Mouse (Mus musculus) kidney, embryonic 14.5 days (tissue): ENCODE results near the gene Txlna. TPM values are rescaled to one million over a fixed set of nuclear protein-coding genes. Genes with fewer than 3 reads are reported as not detected.

Experiments
- ATAC-seq: fragments of 200-750 bp; cut with Nextera tagmentation; 2 replicates; pipeline ENCODE4 v1.8.0; 2017; ENCODE audit warnings: moderate number of reproducible peaks, mild to moderate bottlenecking, moderate TSS enrichment, moderate library complexity; ENCODE audit not compliant: low FRiP score, low TSS enrichment
- H3K27ac ChIP-seq: fragments of 300-500 bp; sonication (generic); 2 replicates; pipeline ENCODE4 v1.5.1; 2014; ENCODE audit warnings: low read depth, mild to moderate bottlenecking, low read length, moderate library complexity, mixed read lengths
- H3K27me3 ChIP-seq: fragments of 300-500 bp; sonication (generic); 2 replicates; pipeline ENCODE4 v1.6.1; 2014; ENCODE audit warnings: mild to moderate bottlenecking, low read length; ENCODE audit not compliant: control insufficient read depth, insufficient read depth
- H3K36me3 ChIP-seq: fragments of 300-500 bp; sonication (generic); 2 replicates; pipeline ENCODE4 v1.6.1; 2014; ENCODE audit warnings: low read length, mixed read lengths; ENCODE audit not compliant: control insufficient read depth, insufficient read depth
- H3K4me1 ChIP-seq: fragments of 300-500 bp; sonication (generic); 2 replicates; pipeline ENCODE4 v1.6.1; 2014; ENCODE audit warnings: low read length, mixed read lengths; ENCODE audit not compliant: control insufficient read depth, insufficient read depth
- H3K4me2 ChIP-seq: fragments of 300-500 bp; sonication (generic); replicated peaks from 2 replicates; pipeline ENCODE4 v1.6.1; 2014; ENCODE audit warnings: low read depth, mild to moderate bottlenecking, low read length
- H3K4me3 ChIP-seq: fragments of 300-500 bp; sonication (generic); 2 replicates; pipeline ENCODE4 v1.5.1; 2014; ENCODE audit warnings: mild to moderate bottlenecking, low read length
- H3K9ac ChIP-seq: fragments of 300-500 bp; sonication (generic); 2 replicates; pipeline ENCODE4 v1.6.1; 2014; ENCODE audit warnings: low read depth, mild to moderate bottlenecking, low read length, moderate library complexity
- H3K9me3 ChIP-seq: fragments of 300-500 bp; sonication (generic); 2 replicates; pipeline ENCODE4 v1.6.1; 2016; ENCODE audit warnings: low read length; ENCODE audit not compliant: control insufficient read depth
- WGBS: fragments of 180-500 bp; shearing (Covaris S2); extraction: QIAGEN DNeasy Blood & Tissue Kit; methylation state at CpG from one replicate; pipeline ENCODE4 v1.1.7; 2014; 5-methylcytosine and 5-hydroxymethylcytosine counted together
- polyA plus RNA-seq: library from polyadenylated mRNA; unstranded; fragments of >200 nt; fragmentation: Nextera tagmentation; extraction: Ambion mirVana; gene quantifications from 2 replicates; pipeline ENCODE4 v1.2.1, GENCODE M21; 2014

Gene Txlna
- polyA plus RNA-seq, 1 experiment from 2014 or later, result 103 TPM

- Histone ChIP-seq H3K27me3 (no peaks in the 10 kb centered on the region), H3K9ac (no peak within 1 kb of the TSS), H3K36me3 (peaks cover 22% of the 10 kb centered on the region), H3K4me1 (peaks cover 8% of the 10 kb centered on the region; the same call in 1 of the 2 replicates), H3K27ac (no peak within 1 kb of the TSS), H3K9me3 (no peaks in the 10 kb centered on the region), H3K4me2 (no peak within 1 kb of the TSS), H3K4me3 (no peak within 1 kb of the TSS)
- ATAC-seq, result no peak
- 87% methylated on average over 6 of the region's 6 CpGs for WGBS
Observed at GRCm38 (mm10) chr4:129614093-129614492, 26.8 kb downstream of the Txlna start, which contains the start of gene Dcdc2b. Gene Dcdc2b, minus strand, starts transcription at chr4:129614257.

DNA sequence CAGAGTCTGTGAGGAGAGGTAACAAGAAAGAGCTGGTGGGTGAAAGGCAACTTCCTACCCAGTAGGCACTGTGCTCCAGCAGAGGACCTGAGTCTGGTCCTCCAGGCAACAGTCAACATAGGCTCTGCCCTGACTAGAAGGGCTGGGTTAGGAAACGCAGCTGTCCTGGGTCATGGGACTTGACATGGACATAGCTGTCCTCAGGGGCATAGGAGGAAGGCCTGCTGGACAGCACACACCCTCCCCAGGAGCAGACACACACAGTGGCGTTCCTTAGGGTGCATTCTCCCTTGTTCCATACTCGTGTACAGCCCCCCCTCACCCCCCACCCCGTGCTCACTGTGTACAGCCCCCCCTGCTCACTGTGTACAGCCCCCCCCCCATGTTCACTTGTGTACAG is 30.4 kb downstream of the Txlna start:
- peaks cover 28% of the 10 kb centered on the region for H3K36me3 ChIP-seq
- no peaks in the 10 kb centered on the region for H3K27me3 ChIP-seq
- no peaks in the 10 kb centered on the region for H3K9me3 ChIP-seq
- no peaks in the 10 kb centered on the region for H3K4me1 ChIP-seq
- H3K9ac ChIP-seq, result no peak overlapping the region
- no peak overlapping the region for H3K4me2 ChIP-seq
- H3K4me3 ChIP-seq, result no peak overlapping the region
- H3K27ac ChIP-seq, result no peak overlapping the region
- ATAC-seq, result no peak
- 78% methylated on average over 4 of the region's 4 CpGs for WGBS

- Histone ChIP-seq H3K4me2 (no peak overlapping the region), H3K36me3 (peaks cover 32% of the 10 kb centered on the region), H3K9ac (no peak overlapping the region), H3K4me3 (no peak overlapping the region), H3K9me3 (no peaks in the 10 kb centered on the region), H3K4me1 (no peaks in the 10 kb centered on the region), H3K27me3 (no peaks in the 10 kb centered on the region), H3K27ac (no peak overlapping the region)
- 68% methylated on average over 4 of the region's 4 CpGs for WGBS
- ATAC-seq, result no peak
Observed at GRCm38 (mm10) chr4:129610026-129610425, 30.8 kb downstream of the Txlna start.

DNA sequence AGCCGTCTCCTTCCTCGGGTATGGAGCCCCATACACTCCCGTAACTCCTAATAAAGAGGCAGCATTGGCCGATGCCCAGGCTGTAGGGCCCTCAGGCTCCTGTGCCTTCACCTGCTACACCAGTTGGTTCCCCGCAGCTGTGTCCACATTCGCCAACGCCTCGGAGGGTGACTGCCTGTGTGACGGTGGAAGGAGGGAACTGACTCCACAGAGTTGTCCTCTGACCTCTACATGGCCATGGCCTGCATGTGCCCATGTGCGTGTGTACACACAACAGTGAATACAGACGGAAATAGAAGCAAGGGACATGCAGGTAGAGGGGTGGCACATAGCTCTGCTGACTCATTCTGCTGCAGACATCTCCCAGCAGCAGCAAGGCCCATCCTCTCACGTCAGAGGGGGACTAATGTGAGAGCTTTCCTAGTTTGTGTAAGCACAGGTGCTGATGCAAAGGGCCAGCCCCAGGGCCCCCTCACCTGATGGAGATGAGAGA is 31.7 kb downstream of the Txlna start:
- H3K27ac ChIP-seq, result no peak overlapping the region

GRCm38 (mm10) chr4:129608426-129609025 is 32.3 kb downstream of the Txlna start:
- no peak overlapping the region for H3K4me3 ChIP-seq
- H3K27ac ChIP-seq, result no peak overlapping the region
- peak; percentile 79 for ATAC-seq
- no peaks in the 10 kb centered on the region for H3K9me3 ChIP-seq
- no peaks in the 10 kb centered on the region for H3K4me1 ChIP-seq
- H3K27me3 ChIP-seq, result no peaks in the 10 kb centered on the region
- no peak overlapping the region for H3K4me2 ChIP-seq
- no peak overlapping the region for H3K9ac ChIP-seq
- 32% methylated on average over 7 of the region's 7 CpGs for WGBS
- peaks cover 46% of the 10 kb centered on the region for H3K36me3 ChIP-seq

More for the DNA sequence above, 31.7 kb downstream of the Txlna start:
- ATAC-seq, result peak; percentile 25
- no peak overlapping the region for H3K4me2 ChIP-seq
- no peak overlapping the region for H3K4me3 ChIP-seq
- no peaks in the 10 kb centered on the region for H3K9me3 ChIP-seq
- no peaks in the 10 kb centered on the region for H3K27me3 ChIP-seq
- WGBS, result 78% methylated on average over 12 of the region's 12 CpGs
- H3K9ac ChIP-seq, result no peak overlapping the region
- H3K36me3 ChIP-seq, result peaks cover 39% of the 10 kb centered on the region
- no peaks in the 10 kb centered on the region for H3K4me1 ChIP-seq

GRCm38 (mm10) chr4:129600233-129601158 is 40.4 kb downstream of the Txlna start, which contains the start of the genes Eif3i and Tmem234:
Gene Eif3i, minus strand, starts transcription at chr4:129600648.
Gene Tmem234, plus strand, starts transcription at chr4:129600668.
- Histone ChIP-seq H3K36me3 (peaks cover 47% of the 10 kb centered on the region), H3K9ac (peak within 1 kb of the TSS; percentile 92), H3K9me3 (no peaks in the 10 kb centered on the region), H3K27ac (peak within 1 kb of the TSS; percentile 71), H3K4me3 (peak within 1 kb of the TSS; percentile 100), H3K4me2 (peak within 1 kb of the TSS; percentile 92), H3K4me1 (peaks cover 18% of the 10 kb centered on the region), H3K27me3 (no peaks in the 10 kb centered on the region)
- whole genome bisulfite sequencing, result under 1% methylated on average over 63 of the region's 74 CpGs
- ATAC-seq, result peak; percentile 85

DNA sequence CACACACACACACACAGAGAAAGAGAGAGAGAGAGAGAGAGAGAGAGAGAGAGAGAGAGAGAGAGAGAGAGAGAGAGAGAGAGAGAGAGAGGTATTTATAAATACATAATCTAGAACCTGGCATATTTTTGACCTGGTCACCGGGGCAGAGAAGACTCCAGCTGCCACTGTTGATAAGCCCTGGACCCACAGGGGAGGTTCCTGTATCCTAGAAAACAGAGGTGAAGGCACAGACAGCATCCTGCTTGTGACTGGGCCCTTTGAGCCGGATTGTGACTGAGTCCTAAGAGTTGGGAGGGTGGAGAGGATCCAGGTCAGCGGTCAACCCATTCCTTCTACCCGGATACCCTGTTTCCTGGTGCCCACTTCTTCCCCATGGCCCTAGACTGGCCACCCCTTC is 52.0 kb downstream of the Txlna start:
- Histone ChIP-seq H3K4me2 (no peak overlapping the region), H3K4me3 (no peak overlapping the region), H3K4me1 (peaks cover 8% of the 10 kb centered on the region), H3K27me3 (no peaks in the 10 kb centered on the region), H3K9ac (no peak overlapping the region), H3K36me3 (peaks cover 34% of the 10 kb centered on the region), H3K27ac (no peak overlapping the region), H3K9me3 (no peaks in the 10 kb centered on the region)
- ATAC-seq, result no peak
- 79% methylated on average over 4 of the region's 4 CpGs for WGBS

- Histone ChIP-seq H3K4me2 (no peak overlapping the region), H3K9ac (no peak overlapping the region; the same call in 1 of the 2 replicates), H3K27me3 (no peaks in the 10 kb centered on the region), H3K9me3 (no peaks in the 10 kb centered on the region), H3K4me3 (no peak overlapping the region), H3K36me3 (peaks cover 15% of the 10 kb centered on the region), H3K27ac (peak overlapping the region; percentile 24; the same call in 1 of the 2 replicates), H3K4me1 (peaks cover 8% of the 10 kb centered on the region)
- no peak for ATAC-seq
- WGBS, result 23% methylated on average over 1 of the region's 1 CpGs
Observed at GRCm38 (mm10) chr4:129586943-129587342, 53.9 kb downstream of the Txlna start.
